Mouse (Mus musculus) heart, embryonic 12.5 days (tissue): Measurements from ENCODE around the gene Cdhr4. TPM values are rescaled to one million over a fixed set of nuclear protein-coding genes. Genes with fewer than 3 reads are reported as not detected.

ENCODE experiments used
- ATAC-seq: fragments of 200-750 bp; cut with Nextera tagmentation; 2 replicates; pipeline ENCODE4 v1.8.0; 2017; ENCODE audit warnings: moderate TSS enrichment, moderate library complexity; ENCODE audit not compliant: insufficient number of reproducible peaks, low FRiP score
- H3K27ac ChIP-seq: fragments of 300-500 bp; sonication (generic); 2 replicates; pipeline ENCODE4 v1.5.1; 2016; ENCODE audit warnings: mild to moderate bottlenecking, moderate library complexity; ENCODE audit not compliant: poor library complexity, severe bottlenecking
- H3K27me3 ChIP-seq: fragments of 300-500 bp; sonication (generic); replicated peaks from 2 replicates; pipeline ENCODE4 v1.6.1; 2016; ENCODE audit warnings: mild to moderate bottlenecking, moderate library complexity
- H3K36me3 ChIP-seq: fragments of 300-500 bp; sonication (generic); 2 replicates; pipeline ENCODE4 v1.6.1; 2016; ENCODE audit warnings: mild to moderate bottlenecking, moderate library complexity
- H3K4me1 ChIP-seq: fragments of 300-500 bp; sonication (generic); replicated peaks from 2 replicates; pipeline ENCODE4 v1.6.1; 2016; ENCODE audit warnings: mild to moderate bottlenecking
- H3K4me2 ChIP-seq: fragments of 300-500 bp; sonication (generic); 2 replicates; pipeline ENCODE4 v1.6.1; 2016; ENCODE audit warnings: mild to moderate bottlenecking, moderate library complexity
- H3K4me3 ChIP-seq: fragments of 300-500 bp; sonication (generic); 2 replicates; pipeline ENCODE4 v1.5.1; 2016; ENCODE audit warnings: mild to moderate bottlenecking
- H3K9ac ChIP-seq: fragments of 300-500 bp; sonication (generic); 2 replicates; pipeline ENCODE4 v1.6.1; 2016; ENCODE audit warnings: mild to moderate bottlenecking, moderate library complexity
- H3K9me3 ChIP-seq: fragments of 300-500 bp; sonication (generic); replicated peaks from 2 replicates; pipeline ENCODE4 v1.6.1; 2016; ENCODE audit warnings: mild to moderate bottlenecking, moderate library complexity
- WGBS: fragments of 180-500 bp; shearing (Covaris S2); methylation state at CpG from one replicate; pipeline ENCODE4 v1.1.7; 2016; 5-methylcytosine and 5-hydroxymethylcytosine counted together
- polyA plus RNA-seq: library from polyadenylated mRNA; unstranded; fragments of >200 nt; fragmentation: Nextera tagmentation; extraction: Ambion mirVana; gene quantifications from 2 replicates; pipeline ENCODE4 v1.2.1, GENCODE M21; 2016

Cdhr4 gene
- polyA plus RNA-seq, 1 experiment from 2014 or later, result 6.8 TPM

DNA sequence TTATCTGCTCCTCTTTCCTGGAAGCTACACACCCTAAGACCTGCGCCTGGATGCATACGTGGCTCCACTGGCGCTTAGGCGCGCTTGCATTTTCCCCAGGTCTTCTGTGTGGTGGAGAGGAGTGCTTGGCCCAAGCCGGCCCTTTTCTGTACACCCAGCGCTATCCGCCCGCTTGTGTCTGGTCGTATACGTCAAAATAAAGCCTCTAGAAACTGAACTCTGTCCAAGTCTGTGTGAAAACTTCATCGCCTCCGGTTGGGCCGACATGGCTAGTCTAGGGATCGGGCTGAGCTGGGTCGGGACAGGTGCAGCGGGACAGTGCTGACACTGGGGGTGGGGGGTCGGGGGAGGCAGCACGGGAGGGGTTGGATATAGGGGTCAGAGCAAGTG is 56.3 kb downstream of the Cdhr4 start:
- Histone ChIP-seq H3K9ac (peak overlapping the region; percentile 64), H3K36me3 (peaks cover 62% of the 10 kb centered on the region), H3K4me3 (peak overlapping the region; percentile 88), H3K27me3 (no peaks in the 10 kb centered on the region), H3K9me3 (no peaks in the 10 kb centered on the region), H3K4me2 (peak overlapping the region; percentile 93), H3K4me1 (peaks cover 48% of the 10 kb centered on the region), H3K27ac (peak overlapping the region; percentile 79)
- 1% methylated on average over 19 of the region's 19 CpGs for WGBS
- peak; percentile 5; the same call in 1 of the 2 replicates for ATAC-seq

DNA sequence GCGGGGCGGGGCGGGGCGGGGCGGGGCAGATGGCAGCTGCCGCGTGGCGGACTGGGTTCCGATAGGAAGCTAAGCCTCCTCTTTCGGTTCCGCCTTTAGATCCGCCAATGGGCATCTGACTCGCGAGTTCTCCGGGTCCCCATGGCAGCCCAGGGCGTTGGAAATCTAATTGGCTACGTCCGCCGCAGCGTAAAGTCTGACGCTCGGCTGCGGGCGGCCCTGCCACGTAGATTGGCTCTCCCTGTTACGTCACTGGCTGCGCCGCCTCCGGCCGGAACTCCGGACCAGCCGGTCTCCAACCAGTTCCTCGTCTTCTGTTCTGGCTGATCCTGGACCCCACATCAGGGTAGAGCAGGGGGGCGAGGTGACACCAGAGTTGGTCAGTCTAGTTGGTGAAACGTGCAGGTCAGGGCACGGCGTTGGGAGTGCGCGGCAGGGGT is 56.7 kb downstream of the Cdhr4 start, which contains the start of gene Gmppb:
TSS of gene Gmppb (plus strand) at position 227 of the 440 bp plus-strand sequence.
- peak within 1 kb of the TSS; percentile 84 for H3K9ac ChIP-seq
- H3K27me3 ChIP-seq, result no peaks in the 10 kb centered on the region
- peak within 1 kb of the TSS; percentile 93 for H3K4me2 ChIP-seq
- H3K4me3 ChIP-seq, result peak within 1 kb of the TSS; percentile 88
- under 1% methylated on average over 34 of the region's 39 CpGs for WGBS
- no peaks in the 10 kb centered on the region for H3K9me3 ChIP-seq
- peaks cover 52% of the 10 kb centered on the region for H3K4me1 ChIP-seq
- ATAC-seq, result peak; percentile 93
- H3K36me3 ChIP-seq, result peaks cover 67% of the 10 kb centered on the region
- H3K27ac ChIP-seq, result peak within 1 kb of the TSS; percentile 79

Other genes with a start within 250 kb of the Cdhr4 start
- gene Rbm5, start 221.5 kb upstream of the Cdhr4 start, polyA plus RNA-seq, result 127 and 137 TPM in 2 replicates
- 56.4 and 61.8 TPM in 2 replicates for gene Rbm6, start 119.3 kb upstream of the Cdhr4 start, polyA plus RNA-seq
- 9.3 and 9.9 TPM in 2 replicates for gene Mon1a, start 104.3 kb upstream of the Cdhr4 start, polyA plus RNA-seq
- 4.5 and 5.2 TPM in 2 replicates for gene Mst1r, start 85.6 kb upstream of the Cdhr4 start, polyA plus RNA-seq
- gene Actl11, start 64.0 kb upstream of the Cdhr4 start, polyA plus RNA-seq, result not detected in 2 replicates
- 0.39 and 0.56 TPM in 2 replicates for gene Camkv, start 56.8 kb upstream of the Cdhr4 start, polyA plus RNA-seq
- gene Traip, start 42.4 kb upstream of the Cdhr4 start, polyA plus RNA-seq, result 12.4 and 13.1 TPM in 2 replicates
- 42.9 and 45.7 TPM in 2 replicates for gene Uba7, start 17.0 kb upstream of the Cdhr4 start, polyA plus RNA-seq
- 4.4 and 5.2 TPM in 2 replicates for gene Gm20661, start 9.4 kb upstream of the Cdhr4 start, polyA plus RNA-seq
- gene Inka1, start 6.6 kb upstream of the Cdhr4 start, polyA plus RNA-seq, result 41.9 and 43.9 TPM in 2 replicates
- gene Gm20662, start 3.9 kb downstream of the Cdhr4 start, polyA plus RNA-seq, result 1.5 TPM in 2 replicates
- gene Ip6k1, start 10.0 kb downstream of the Cdhr4 start, polyA plus RNA-seq, result 50.2 and 52.4 TPM in 2 replicates
- gene Gmppb, start 56.7 kb downstream of the Cdhr4 start, polyA plus RNA-seq, result 23.2 and 24.5 TPM in 2 replicates
- gene Amigo3, start 60.7 kb downstream of the Cdhr4 start, polyA plus RNA-seq, result 2.4 and 3.1 TPM in 2 replicates
- gene Mst1, start 87.9 kb downstream of the Cdhr4 start, polyA plus RNA-seq, result 0.31 and 0.37 TPM in 2 replicates
- gene Rnf123, start 90.8 kb downstream of the Cdhr4 start, polyA plus RNA-seq, result 32.8 and 37.0 TPM in 2 replicates
- 48.0 and 51.1 TPM in 2 replicates for gene Apeh, start 102.1 kb downstream of the Cdhr4 start, polyA plus RNA-seq
- 0.39 and 0.50 TPM in 2 replicates for gene Bsn, start 197.9 kb downstream of the Cdhr4 start, polyA plus RNA-seq